Mouse (Mus musculus) gastrocnemius, postnatal 25 days (tissue): ENCODE measurements at regions not wholly inside any gene's neighbourhood (a gene's known extent, or its start where the extent isn't known, plus 50 kb on each side); places are given as distances from the start of the nearest gene placed in this dataset.

ENCODE experiments used
- DNase-seq: peaks from one replicate; pipeline ENCODE4 v3.0.0; 2022
- microRNA-seq, 2 experiments: library from miRNA; unstranded; fragments of <30 nt; microRNA quantifications; one replicate each; pipeline ENCODE4 v1.2.0; 2021; ENCODE audit warnings: borderline replicate concordance in 2 of 2

GRCm38 (mm10) chr9:112431920-112432437 lies 196.2 kb upstream of the Arpp21 start:
- no peak for DNase-seq

- no peak for DNase-seq
Measured at GRCm38 (mm10) chr9:112429196-112429595, 193.5 kb upstream of the Arpp21 start.

- DNase-seq, result no peak
Measured at GRCm38 (mm10) chr9:112405772-112406315, 170.1 kb upstream of the Arpp21 start.

GRCm38 (mm10) chr9:112370746-112371145 lies 135.0 kb upstream of the Arpp21 start:
- DNase-seq, result no peak

GRCm38 (mm10) chr9:112367291-112367690 lies 131.6 kb upstream of the Arpp21 start:
- DNase-seq, result no peak

GRCm38 (mm10) chr9:112361355-112361754 lies 125.6 kb upstream of the Arpp21 start:
- no peak for DNase-seq

- DNase-seq, result no peak
Measured at GRCm38 (mm10) chr9:112358711-112359298, 123.1 kb upstream of the Arpp21 start.

GRCm38 (mm10) chr9:112353196-112353595 lies 117.5 kb upstream of the Arpp21 start:
- DNase-seq, result no peak

- no peak for DNase-seq
Measured at GRCm38 (mm10) chr9:112348942-112349341, 113.2 kb upstream of the Arpp21 start.

GRCm38 (mm10) chr9:112344792-112345191 lies 109.1 kb upstream of the Arpp21 start:
- peak; percentile 19 for DNase-seq

GRCm38 (mm10) chr9:112340363-112340762 lies 104.6 kb upstream of the Arpp21 start:
- no peak for DNase-seq

- DNase-seq, result no peak
Measured at GRCm38 (mm10) chr9:112320016-112320415, 84.3 kb upstream of the Arpp21 start.

GRCm38 (mm10) chr9:112308950-112309349 lies 73.2 kb upstream of the Arpp21 start:
- DNase-seq, result no peak

- no peak for DNase-seq
Measured at GRCm38 (mm10) chr9:112307837-112308236, 72.1 kb upstream of the Arpp21 start.

- no peak for DNase-seq
Measured at GRCm38 (mm10) chr9:112291875-112292274, 56.1 kb upstream of the Arpp21 start.

Small RNA genes in the stretch of these regions (microRNA-seq; reads per million reads assigned to microRNA genes)
- 0 reads per million in 2 experiments for gene Gm27847
